Mouse (Mus musculus): ENCODE data around the gene Rfx4.

GRCm38 (mm10) chr10:84754851-84755785, 744 bp upstream of the Rfx4 start:
- TF ChIP-seq CTCF (IDR thresholded peaks at IDR 0.05; ENCODE audit: low read depth) (no peak), EP300 (optimal IDR thresholded peaks at IDR 0.05) (no peak)
